Mouse (Mus musculus) MEL (cell line): ENCODE data around the gene Mybpc3. TPM values are rescaled to one million over a fixed set of nuclear protein-coding genes. Genes with fewer than 3 reads are reported as not detected.

Experiments
- DNase-seq: peaks from one replicate; pipeline ENCODE4 v3.0.0; 2011; ENCODE audit warnings: low read depth, low spot score
- H3K27ac ChIP-seq: 2 replicates; pipeline ENCODE4 v1.5.1; 2012; ENCODE audit warnings: low read depth, mild to moderate bottlenecking, control low read depth, low read length, moderate library complexity; ENCODE audit not compliant: control insufficient read depth
- H3K27me3 ChIP-seq, 2 experiments: fragments of 150-350 bp in 1 of 2; sonication (generic) in 1 of 2; 2 replicates each; pipeline ENCODE4 v1.6.1; 2012; ENCODE audit warnings: low read length in 2 of 2, mild to moderate bottlenecking in 2 of 2, improper control_type of control experiment in 1 of 2, moderate library complexity in 1 of 2; ENCODE audit not compliant: insufficient read depth in 2 of 2, control insufficient read depth in 1 of 2
- H3K36me3 ChIP-seq, 2 experiments: 2 replicates each; pipeline ENCODE4 v1.6.1; 2012 to 2014; ENCODE audit warnings: low read length in 2 of 2, improper control_type of control experiment in 1 of 2, inconsistent platforms in 1 of 2, mild to moderate bottlenecking in 1 of 2; ENCODE audit not compliant: insufficient read depth in 2 of 2, control insufficient read depth in 1 of 2
- H3K4me1 ChIP-seq, 2 experiments: fragments of 150-350 bp in 1 of 2; sonication (generic) in 1 of 2; 2 replicates each; pipeline ENCODE4 v1.6.1; 2012; ENCODE audit warnings: low read length in 2 of 2, improper control_type of control experiment in 1 of 2, mild to moderate bottlenecking in 1 of 2; ENCODE audit not compliant: insufficient read depth in 2 of 2, control insufficient read depth in 1 of 2
- H3K4me3 ChIP-seq, 2 experiments: fragments of 150-350 bp in 1 of 2; sonication (generic) in 1 of 2; 2 replicates each; pipeline ENCODE4 v1.5.1; 2012; ENCODE audit warnings: low read depth in 2 of 2, low read length in 2 of 2, mild to moderate bottlenecking in 2 of 2, moderate library complexity in 2 of 2, control low read depth in 1 of 2, improper control_type of control experiment in 1 of 2; ENCODE audit not compliant: control insufficient read depth in 1 of 2, insufficient read depth in 1 of 2
- H3K79me2 ChIP-seq: 2 replicates; pipeline ENCODE4 v1.6.1; 2012; ENCODE audit warnings: mild to moderate bottlenecking, low read length, moderate library complexity; ENCODE audit not compliant: control insufficient read depth, poor library complexity, insufficient read depth
- H3K9ac ChIP-seq: 2 replicates; pipeline ENCODE4 v1.6.1; 2012; ENCODE audit warnings: low read depth, mild to moderate bottlenecking, control low read depth, low read length, moderate library complexity; ENCODE audit not compliant: control insufficient read depth, poor library complexity, severe bottlenecking
- H3K9me3 ChIP-seq: fragments of 150-350 bp; sonication (generic); replicated peaks from 2 replicates; pipeline ENCODE4 v1.6.1; 2012; ENCODE audit warnings: mild to moderate bottlenecking, low read length, improper control_type of control experiment, moderate library complexity; ENCODE audit not compliant: insufficient read depth
- CHD2 ChIP-seq: IDR thresholded peaks from 2 replicates; pipeline ENCODE4 v1.6.1; 2011; ENCODE audit warnings: low read length, improper control_type of control experiment
- CTCF ChIP-seq, 3 experiments: IDR thresholded peaks in 2 of 3; conservative IDR thresholded peaks in 1 of 3; 2 replicates each; pipeline ENCODE4 v1.5.1; 2011 to 2012; ENCODE audit warnings: low read length in 3 of 3, low read depth in 2 of 3, mild to moderate bottlenecking in 2 of 3, improper control_type of control experiment in 1 of 3, inconsistent platforms in 1 of 3, mixed read lengths in 1 of 3, moderate library complexity in 1 of 3; ENCODE audit not compliant: control insufficient read depth in 1 of 3, insufficient read depth in 1 of 3, poor library complexity in 1 of 3, severe bottlenecking in 1 of 3
- E2F4 ChIP-seq: IDR thresholded peaks from 2 replicates; pipeline ENCODE4 v1.6.1; 2011; ENCODE audit warnings: low read depth, low read length, improper control_type of control experiment, borderline replicate concordance
- ELF1 ChIP-seq: IDR thresholded peaks from 2 replicates; pipeline ENCODE4 v1.6.1; 2014; ENCODE audit warnings: low read depth, mild to moderate bottlenecking, inconsistent platforms, low read length, improper control_type of control experiment, moderate library complexity
- EP300 ChIP-seq, 2 experiments: IDR thresholded peaks; 2 replicates each; pipeline ENCODE4 v1.6.1; 2011; ENCODE audit warnings: improper control_type of control experiment in 2 of 2, low read length in 2 of 2, low read depth in 1 of 2, mild to moderate bottlenecking in 1 of 2
- ETS1 ChIP-seq: IDR thresholded peaks from 2 replicates; pipeline ENCODE4 v1.6.1; 2012; ENCODE audit warnings: low read depth, mild to moderate bottlenecking, inconsistent platforms, low read length, improper control_type of control experiment, moderate library complexity
- GABPA ChIP-seq: IDR thresholded peaks from 2 replicates; pipeline ENCODE4 v1.6.1; 2012; ENCODE audit warnings: low read depth, mild to moderate bottlenecking, inconsistent platforms, low read length, improper control_type of control experiment, moderate library complexity
- GATA1 ChIP-seq: IDR thresholded peaks from 2 replicates; pipeline ENCODE4 v1.6.1; 2011; ENCODE audit warnings: low read depth, low read length, improper control_type of control experiment
- JUND ChIP-seq: IDR thresholded peaks from 2 replicates; pipeline ENCODE4 v1.6.1; 2011; ENCODE audit warnings: low read depth, mild to moderate bottlenecking, improper control_type of control experiment, low read length
- MAFK ChIP-seq: IDR thresholded peaks from 2 replicates; pipeline ENCODE4 v1.6.1; 2011; ENCODE audit warnings: low read depth, mild to moderate bottlenecking, low read length, improper control_type of control experiment, borderline replicate concordance
- MAX ChIP-seq: IDR thresholded peaks from 2 replicates; pipeline ENCODE4 v1.6.1; 2011; ENCODE audit warnings: low read length, improper control_type of control experiment
- MEF2A ChIP-seq: IDR thresholded peaks from 2 replicates; pipeline ENCODE4 v1.6.1; 2014; ENCODE audit warnings: low read depth, mild to moderate bottlenecking, inconsistent platforms, low read length, improper control_type of control experiment; ENCODE audit not compliant: poor library complexity, insufficient replicate concordance, severe bottlenecking; ENCODE audit errors: extremely low read depth
- MXI1 ChIP-seq: IDR thresholded peaks from 2 replicates; pipeline ENCODE4 v1.6.1; 2011; ENCODE audit warnings: mild to moderate bottlenecking, low read depth, low read length, improper control_type of control experiment
- MYB ChIP-seq: IDR thresholded peaks from 2 replicates; pipeline ENCODE4 v1.6.1; 2011; ENCODE audit warnings: mild to moderate bottlenecking, low read depth, low read length, improper control_type of control experiment
- MYC ChIP-seq: IDR thresholded peaks from 2 replicates; pipeline ENCODE4 v1.6.1; 2011; ENCODE audit warnings: low read depth, mild to moderate bottlenecking, low read length, improper control_type of control experiment, moderate library complexity
- NELFE ChIP-seq: IDR thresholded peaks from 2 replicates; pipeline ENCODE4 v1.6.1; 2011; ENCODE audit warnings: low read depth, low read length, improper control_type of control experiment
- RCOR1 ChIP-seq: IDR thresholded peaks from 2 replicates; pipeline ENCODE4 v1.6.1; 2012; ENCODE audit warnings: low read depth, mild to moderate bottlenecking, inconsistent platforms, low read length, improper control_type of control experiment
- SMC3 ChIP-seq: IDR thresholded peaks from 2 replicates; pipeline ENCODE4 v1.6.1; 2011; ENCODE audit warnings: low read depth, low read length, improper control_type of control experiment
- TBP ChIP-seq: IDR thresholded peaks from 2 replicates; pipeline ENCODE4 v1.8.0; 2011; ENCODE audit warnings: low read depth, low read length, improper control_type of control experiment
- TCF12 ChIP-seq: IDR thresholded peaks from 2 replicates; pipeline ENCODE4 v1.6.1; 2014; ENCODE audit warnings: low read depth, mild to moderate bottlenecking, inconsistent platforms, low read length, improper control_type of control experiment, moderate library complexity
- UBTF ChIP-seq: IDR thresholded peaks from 2 replicates; pipeline ENCODE4 v1.6.1; 2012; ENCODE audit warnings: low read depth, mild to moderate bottlenecking, inconsistent platforms, low read length, improper control_type of control experiment, moderate library complexity, borderline replicate concordance; ENCODE audit not compliant: insufficient read depth
- ZKSCAN1 ChIP-seq: IDR thresholded peaks from 2 replicates; pipeline ENCODE4 v1.6.1; 2012; ENCODE audit warnings: low read depth, mild to moderate bottlenecking, inconsistent platforms, low read length, improper control_type of control experiment, moderate library complexity
- ZNF384 ChIP-seq: IDR thresholded peaks from 2 replicates; pipeline ENCODE4 v1.6.1; 2012; ENCODE audit warnings: low read depth, mild to moderate bottlenecking, inconsistent platforms, low read length, improper control_type of control experiment
- polyA plus RNA-seq, 2 experiments: library from polyadenylated mRNA; stranded (reverse) in 1 of 2; unstranded in 1 of 2; fragments of >175 nt in 1 of 2; fragments of >200 nt in 1 of 2; gene quantifications; 2 replicates each; pipeline versions ENCODE4 v1.2.1 to v1.2.4; 2012; ENCODE audit warnings: low replicate concordance in 2 of 2, low read depth in 1 of 2; ENCODE audit not compliant: insufficient read length in 2 of 2, insufficient read depth in 1 of 2, missing spikeins in 1 of 2
- total RNA-seq: library from RNA; depleted of rRNA; stranded (reverse); fragments of 300-350 nt; gene quantifications from 2 replicates; pipeline ENCODE4 v1.2.3, GENCODE M21; 2012

Mybpc3 gene
- total and polyA plus RNA-seq, 3 experiments = 0.19 to 0.50 TPM; not detected in 1

GRCm38 (mm10) chr2:91176234-91176633 lies 58.3 kb downstream of the Mybpc3 start:
- peaks cover 2 to 13% of the 10 kb centered on the region in 2 experiments; a peak in 2 of 4 replicates for H3K36me3 ChIP-seq

GRCm38 (mm10) chr2:91179825-91180224 lies 61.9 kb downstream of the Mybpc3 start:
- Histone ChIP-seq H3K9ac (no peak overlapping the region), H3K4me3 (no peak overlapping the region), H3K36me3 (peaks cover 7 to 11% of the 10 kb centered on the region in 2 experiments), H3K4me1 (peaks cover 5 to 18% of the 10 kb centered on the region in 2 experiments), H3K79me2 (peaks cover 14% of the 10 kb centered on the region), H3K27ac (no peak overlapping the region), H3K27me3 (no peaks in the 10 kb centered on the region), H3K9me3 (no peaks in the 10 kb centered on the region)
- TF ChIP-seq EP300 (IDR thresholded peaks at IDR 0.05; ENCODE audit: low read depth in 1 of 2, low read length in 2 of 2) = no peak
- TF ChIP-seq MYB = no peak
- TF ChIP-seq TBP = no peak
- TF ChIP-seq MEF2A = no peak
- no peak for TF ChIP-seq ELF1
- TF ChIP-seq ETS1 = no peak
- TF ChIP-seq SMC3 = no peak
- TF ChIP-seq RCOR1 = no peak
- no peak for TF ChIP-seq JUND
- no peak for TF ChIP-seq MXI1
- no peak for TF ChIP-seq CTCF (IDR thresholded peaks at IDR 0.05 in 2 of 3, conservative IDR thresholded peaks at IDR 0.05 in 1 of 3; ENCODE audit: control insufficient read depth in 1 of 3, insufficient read depth in 1 of 3, low read depth in 2 of 3, low read length in 3 of 3, poor library complexity in 1 of 3, severe bottlenecking in 1 of 3)
- TF ChIP-seq GATA1 = no peak
- TF ChIP-seq ZKSCAN1 = no peak
- TF ChIP-seq UBTF = no peak
- DNase-seq = no peak

More at GRCm38 (mm10) chr2:91176234-91176633, 58.3 kb downstream of the Mybpc3 start:
- DNase-seq = no peak
- TF ChIP-seq TCF12 (no peak), MXI1 (no peak), E2F4 (no peak), NELFE (no peak), EP300 (IDR thresholded peaks at IDR 0.05; ENCODE audit: low read depth in 1 of 2, low read length in 2 of 2) (no peak), MEF2A (no peak), CHD2 (no peak), MAX (no peak), ZNF384 (no peak), GABPA (no peak), RCOR1 (no peak), UBTF (no peak), MYC (no peak), ETS1 (no peak), MAFK (no peak)
- Histone ChIP-seq H3K27ac (no peak overlapping the region), H3K4me3 (no peak overlapping the region), H3K9ac (no peak overlapping the region), H3K27me3 (no peaks in the 10 kb centered on the region), H3K4me1 (no peaks in the 10 kb centered on the region), H3K9me3 (no peaks in the 10 kb centered on the region), H3K79me2 (no peaks in the 10 kb centered on the region; the same call in 1 of the 2 replicates)
